Mouse (Mus musculus) myocyte (in vitro differentiated cells): Measurements from ENCODE around the gene Lmo7.

Source experiments
- CEBPB ChIP-seq: IDR thresholded peaks from 2 replicates; pipeline ENCODE4 v1.6.1; 2011; ENCODE audit warnings: mild to moderate bottlenecking, moderate library complexity; ENCODE audit not compliant: poor library complexity, insufficient read depth, severe bottlenecking
- E2F4 ChIP-seq: IDR thresholded peaks from one replicate; pipeline ENCODE4 v1.6.1; 2011; ENCODE audit warnings: mild to moderate bottlenecking, control low read depth, moderate library complexity; ENCODE audit not compliant: insufficient read depth
- MAX ChIP-seq: IDR thresholded peaks from one replicate; pipeline ENCODE4 v1.6.1; 2011; ENCODE audit warnings: low read depth, mild to moderate bottlenecking, control low read depth
- MYOG ChIP-seq, 3 experiments: IDR thresholded peaks; one replicate each; pipeline ENCODE4 v1.6.1; 2011; ENCODE audit warnings: control low read depth in 2 of 3, low read depth in 2 of 3, mild to moderate bottlenecking in 2 of 3; ENCODE audit not compliant: insufficient read length in 2 of 3, control insufficient read depth in 1 of 3, insufficient read depth in 1 of 3
- POLR2A ChIP-seq: IDR thresholded peaks from one replicate; pipeline ENCODE4 v1.6.1; 2011; ENCODE audit warnings: low read depth, mild to moderate bottlenecking, control low read depth, moderate library complexity; ENCODE audit not compliant: insufficient read length
- POLR2AphosphoS2 ChIP-seq: IDR thresholded peaks from one replicate; pipeline ENCODE4 v1.6.1; 2011; ENCODE audit warnings: low read depth, control low read depth; ENCODE audit not compliant: insufficient read length
- REST ChIP-seq: IDR thresholded peaks from one replicate; pipeline ENCODE4 v1.6.1; 2011; ENCODE audit warnings: mild to moderate bottlenecking, control low read depth, moderate library complexity; ENCODE audit not compliant: insufficient read depth, insufficient read length
- SRF ChIP-seq: IDR thresholded peaks from one replicate; pipeline ENCODE4 v1.6.1; 2011; ENCODE audit warnings: low read depth; ENCODE audit not compliant: control insufficient read depth, insufficient read length
- TCF12 ChIP-seq: IDR thresholded peaks from one replicate; pipeline ENCODE4 v1.6.1; 2011; ENCODE audit warnings: mild to moderate bottlenecking, control low read depth; ENCODE audit not compliant: poor library complexity, insufficient read depth, severe bottlenecking
- TCF3 ChIP-seq: IDR thresholded peaks from one replicate; pipeline ENCODE4 v1.6.1; 2011; ENCODE audit warnings: low read depth, control low read depth; ENCODE audit not compliant: insufficient read length
- USF1 ChIP-seq: IDR thresholded peaks from one replicate; pipeline ENCODE4 v1.6.1; 2011; ENCODE audit warnings: low read depth, mild to moderate bottlenecking, control low read depth, moderate library complexity

GRCm38 (mm10) chr14:101778426-101778825 lies 48.7 kb downstream of the Lmo7 start:
- TF ChIP-seq POLR2A, result no peak
- no peak for TF ChIP-seq SRF
- no peak for TF ChIP-seq TCF3
- TF ChIP-seq CEBPB, result no peak
- no peak for TF ChIP-seq MAX
- no peak for TF ChIP-seq USF1
- TF ChIP-seq TCF12, result no peak
- TF ChIP-seq POLR2AphosphoS2, result no peak
- no peak for TF ChIP-seq E2F4
- TF ChIP-seq MYOG (IDR thresholded peaks at IDR 0.05; ENCODE audit: control insufficient read depth in 1 of 3, insufficient read depth in 1 of 3, insufficient read length in 2 of 3, low read depth in 2 of 3), result no peak
- TF ChIP-seq REST, result no peak
